Mouse (Mus musculus) kidney, adult 2 months (tissue): ENCODE results near the gene Cdc42ep4. TPM values are rescaled to one million over a fixed set of nuclear protein-coding genes. Genes with fewer than 3 reads are reported as not detected.

Experiments used
- DNase-seq: peaks from one replicate; pipeline ENCODE4 v3.0.0; 2021
- H3K27ac ChIP-seq: fragments of 200-500 bp; 2 replicates; pipeline ENCODE4 v1.5.1; 2012; ENCODE audit warnings: low read depth, low read length, control low read depth, inconsistent platforms; ENCODE audit not compliant: insufficient read depth
- H3K27me3 ChIP-seq: fragments of 200-500 bp; replicated peaks from 2 replicates; pipeline ENCODE4 v1.6.1; 2012; ENCODE audit warnings: mild to moderate bottlenecking, moderate library complexity, low read length, inconsistent platforms; ENCODE audit not compliant: control insufficient read depth, insufficient read depth
- H3K36me3 ChIP-seq: fragments of 200-500 bp; 2 replicates; pipeline ENCODE4 v1.6.1; 2012; ENCODE audit warnings: mild to moderate bottlenecking, moderate library complexity, low read length, inconsistent platforms; ENCODE audit not compliant: control insufficient read depth, insufficient read depth
- H3K4me1 ChIP-seq: fragments of 200-500 bp; 2 replicates; pipeline ENCODE4 v1.6.1; 2011; ENCODE audit warnings: low read length; ENCODE audit not compliant: control insufficient read depth, insufficient read depth
- H3K4me3 ChIP-seq: fragments of 200-500 bp; 2 replicates; pipeline ENCODE4 v1.5.1; 2011; ENCODE audit warnings: mild to moderate bottlenecking, low read depth, low read length, control low read depth; ENCODE audit not compliant: insufficient read depth
- CTCF ChIP-seq: fragments of 200-500 bp; conservative IDR thresholded peaks from 2 replicates; pipeline ENCODE4 v1.5.1; 2011; ENCODE audit warnings: low read depth, mild to moderate bottlenecking, control low read depth, low read length, moderate library complexity, mixed read lengths; ENCODE audit not compliant: insufficient read depth, insufficient read length
- POLR2A ChIP-seq: fragments of 200-500 bp; IDR thresholded peaks from one replicate; pipeline ENCODE4 v1.6.1; 2011; ENCODE audit warnings: low read depth, low read length, control low read depth
- WGBS: fragments of 180-500 bp; shearing (Covaris S2); methylation state at CpG from one replicate; pipeline ENCODE4 v1.1.7; 2018; 5-methylcytosine and 5-hydroxymethylcytosine counted together
- polyA plus RNA-seq: library from polyadenylated mRNA; depleted of rRNA; stranded (reverse); fragments of >200 nt; gene quantifications from 2 replicates; pipeline ENCODE4 v1.2.3, GENCODE M21; 2012

The Cdc42ep4 gene
- polyA plus RNA-seq, 1 experiment = 18.0 TPM

DNA sequence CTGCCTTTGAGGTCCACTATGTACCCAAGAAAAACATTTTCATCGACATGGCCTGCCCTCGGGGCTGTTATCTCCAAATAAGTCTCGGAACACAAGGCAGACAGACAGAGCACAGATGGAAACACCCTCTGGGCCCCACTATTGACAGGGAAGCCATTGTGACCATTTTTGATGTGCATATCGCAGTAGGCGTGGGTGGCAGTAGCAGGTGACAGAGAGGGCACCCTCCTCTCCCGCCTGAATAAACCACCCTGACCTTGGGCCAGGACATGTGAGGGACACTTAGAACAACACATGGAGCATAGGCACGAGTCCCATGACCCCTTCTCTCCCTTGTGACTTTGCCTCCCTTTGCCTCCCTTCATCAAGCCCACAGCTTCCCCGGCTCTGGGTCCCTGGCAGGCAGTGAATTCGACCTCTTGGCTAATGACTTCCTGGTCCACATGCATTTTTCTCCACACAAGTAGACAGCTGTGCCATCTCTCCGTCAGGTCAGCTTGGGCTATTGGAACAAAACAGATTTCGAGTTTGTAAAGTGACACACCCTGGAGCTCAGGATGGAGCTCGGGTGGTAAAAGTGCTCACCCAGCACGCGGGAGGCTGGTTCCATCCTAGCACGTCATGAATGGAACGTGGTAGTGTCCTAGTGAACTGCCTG is 33.8 kb downstream of the Cdc42ep4 start:
- DNase-seq = no peak
- no peak for TF ChIP-seq POLR2A
- no peak for TF ChIP-seq CTCF
- H3K27me3 ChIP-seq = no peaks in the 10 kb centered on the region
- H3K36me3 ChIP-seq = no peaks in the 10 kb centered on the region
- 0 out of 2 replicates have a peak overlapping the region, but pooled peaks have one; percentile 3 for H3K27ac ChIP-seq
- H3K4me3 ChIP-seq = no peak overlapping the region
- WGBS = 54% methylated on average over 16 of the region's 16 CpGs
- peaks cover 6% of the 10 kb centered on the region; the same call in 1 of the 2 replicates for H3K4me1 ChIP-seq

DNA sequence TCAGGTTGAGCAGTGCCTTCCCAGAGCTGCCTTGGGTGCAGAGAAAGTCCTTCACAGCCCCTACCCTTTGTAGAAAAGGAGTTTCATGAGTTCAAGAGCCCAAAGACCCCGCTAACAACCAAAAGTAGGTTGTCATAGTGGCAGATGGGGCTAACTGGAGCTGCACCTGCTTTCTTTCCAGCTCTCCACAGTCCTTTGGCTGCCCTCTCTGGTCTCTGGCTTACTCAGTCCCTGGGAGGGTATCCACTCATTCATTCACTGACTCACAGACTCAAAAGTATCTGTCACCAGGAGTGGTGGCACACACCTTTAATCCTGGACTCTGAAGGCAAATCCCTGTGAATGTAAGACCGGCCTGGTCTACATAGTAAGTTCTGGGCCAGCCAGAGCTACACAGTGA is 35.5 kb downstream of the Cdc42ep4 start:
- Histone ChIP-seq H3K27me3 (no peaks in the 10 kb centered on the region), H3K4me1 (peaks cover 4% of the 10 kb centered on the region; the same call in 1 of the 2 replicates), H3K4me3 (no peak overlapping the region), H3K36me3 (no peaks in the 10 kb centered on the region), H3K27ac (no peak overlapping the region)
- DNase-seq = no peak
- WGBS = 91% methylated on average over 2 of the region's 2 CpGs
- no peak for TF ChIP-seq CTCF
- no peak for TF ChIP-seq POLR2A

DNA sequence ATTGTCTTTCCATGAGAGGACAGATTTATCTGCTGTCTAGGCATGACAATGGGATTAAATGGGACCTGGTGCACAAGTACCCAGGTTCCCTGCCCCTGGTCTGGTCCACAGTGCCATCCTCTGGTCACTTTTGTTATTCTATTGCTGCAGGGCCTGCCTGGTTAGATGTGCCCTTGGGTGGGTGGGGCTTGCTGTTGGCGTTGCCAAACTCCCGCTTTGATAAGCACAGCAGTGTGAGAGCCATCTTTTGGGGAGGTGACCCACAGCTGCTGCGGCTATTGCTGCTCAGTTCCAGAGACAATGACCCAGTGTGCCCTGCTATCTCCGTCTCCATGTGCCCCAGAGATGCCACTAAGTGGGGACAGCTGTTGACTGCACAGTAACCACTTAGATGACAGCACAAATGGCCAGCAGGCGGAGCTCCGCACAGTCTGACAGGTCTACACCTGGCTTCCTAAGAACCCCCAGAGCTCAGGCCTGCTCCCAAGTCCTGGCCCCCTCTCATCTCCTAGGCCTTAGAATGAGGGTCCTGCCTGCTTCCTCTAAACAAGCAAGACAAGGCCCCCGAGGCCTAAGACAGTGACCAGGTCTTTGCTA is 36.5 kb downstream of the Cdc42ep4 start:
- DNase-seq = no peak
- Histone ChIP-seq H3K27me3 (no peaks in the 10 kb centered on the region), H3K4me3 (no peak overlapping the region), H3K36me3 (no peaks in the 10 kb centered on the region), H3K4me1 (peaks cover 4% of the 10 kb centered on the region; the same call in 1 of the 2 replicates), H3K27ac (no peak overlapping the region)
- 85% methylated on average over 7 of the region's 7 CpGs for WGBS
- TF ChIP-seq CTCF (peak; percentile 48; the same call in 1 of the 2 replicates), POLR2A (no peak)

DNA sequence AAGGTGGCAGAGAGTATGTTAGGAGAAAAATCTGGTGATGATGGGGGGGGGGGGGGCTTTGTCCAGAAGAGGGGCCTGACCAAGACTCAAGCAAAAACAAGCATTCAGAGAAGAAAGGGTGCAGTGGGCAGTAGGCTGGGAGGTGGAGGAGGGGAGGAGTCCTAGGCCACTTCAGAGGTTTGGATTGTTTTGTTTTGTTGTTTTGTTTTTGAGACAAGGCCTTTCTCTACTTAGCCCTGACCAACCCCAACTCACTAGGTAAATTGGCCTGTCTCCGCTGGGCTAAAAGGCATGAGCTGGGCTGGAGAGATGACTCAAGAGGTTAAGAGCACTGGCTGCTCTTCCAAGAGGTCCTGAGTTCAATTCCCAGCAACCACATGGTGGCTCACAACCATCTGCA is 40.6 kb downstream of the Cdc42ep4 start:
- Histone ChIP-seq H3K4me1 (0 out of 2 replicates have a peak, but pooled peaks cover 4% of the 10 kb centered on the region), H3K4me3 (no peak overlapping the region), H3K27me3 (no peaks in the 10 kb centered on the region), H3K27ac (no peak overlapping the region), H3K36me3 (no peaks in the 10 kb centered on the region)
- no peak for DNase-seq
- WGBS = 95% methylated on average over 1 of the region's 1 CpGs
- no peak for TF ChIP-seq CTCF
- no peak for TF ChIP-seq POLR2A

DNA sequence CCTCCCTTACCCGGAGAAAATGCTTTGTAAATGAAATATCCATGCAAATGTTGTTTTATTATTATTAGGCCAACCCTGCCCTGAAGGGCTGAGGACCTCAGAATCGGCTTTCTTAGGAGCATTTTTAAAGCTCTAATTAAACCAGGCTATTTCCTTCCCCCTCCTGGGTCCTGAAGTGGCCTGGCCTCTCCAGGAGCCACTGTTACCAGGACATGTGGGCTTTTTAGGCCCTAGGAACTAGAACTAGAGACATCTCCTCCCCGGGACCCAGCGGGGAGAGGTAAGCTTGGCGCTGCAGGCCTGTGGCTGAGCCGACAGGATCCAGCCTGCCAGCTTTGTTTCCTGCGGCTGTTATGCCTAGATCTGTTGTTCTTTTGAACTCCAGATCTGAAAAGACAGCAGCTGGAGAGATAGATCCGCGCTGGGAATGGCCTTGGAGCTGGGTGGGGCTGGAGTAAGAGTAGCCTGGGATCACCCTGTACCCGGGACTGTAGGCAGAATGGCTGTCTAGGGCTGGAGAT is 41.4 kb downstream of the Cdc42ep4 start:
- no peaks in the 10 kb centered on the region for H3K36me3 ChIP-seq
- H3K4me1 ChIP-seq = 0 out of 2 replicates have a peak, but pooled peaks cover 4% of the 10 kb centered on the region
- no peak overlapping the region for H3K4me3 ChIP-seq
- WGBS = 21% methylated on average over 10 of the region's 10 CpGs
- H3K27me3 ChIP-seq = no peaks in the 10 kb centered on the region
- no peak for TF ChIP-seq CTCF
- no peak for TF ChIP-seq POLR2A
- DNase-seq = peak; percentile 41
- peak overlapping the region; percentile 66 for H3K27ac ChIP-seq

DNA sequence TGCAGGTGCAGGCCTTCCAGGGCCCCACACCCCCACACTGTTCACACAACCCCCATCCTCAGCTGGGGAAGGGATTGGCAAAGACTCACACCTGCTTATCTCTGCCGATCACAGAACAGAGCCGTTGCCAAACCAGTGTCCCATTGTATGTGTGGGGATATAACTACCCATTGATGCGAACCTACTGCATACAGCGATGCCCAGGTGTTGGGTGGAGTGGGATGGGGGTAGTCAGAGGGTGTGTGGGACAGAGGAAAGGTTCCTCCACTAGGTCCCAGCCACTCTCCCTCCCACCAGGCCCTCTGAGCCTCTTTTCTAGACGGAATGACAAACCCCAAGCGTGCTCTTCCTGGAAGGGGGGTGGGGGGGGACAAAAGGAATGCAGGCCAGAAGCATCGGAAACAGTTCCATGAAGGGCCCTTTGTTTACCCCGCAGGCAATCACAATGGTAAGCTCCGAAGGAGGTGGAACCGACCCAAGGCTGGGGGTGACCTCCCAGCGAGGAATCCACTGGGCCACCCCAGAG is 41.9 kb downstream of the Cdc42ep4 start, which contains the start of gene Cpsf4l:
Gene Cpsf4l (minus strand): TSS at position 287 of the 526 bp plus-strand sequence.
- DNase-seq = no peak
- 0 out of 2 replicates have a peak, but pooled peaks cover 4% of the 10 kb centered on the region for H3K4me1 ChIP-seq
- H3K27ac ChIP-seq = peak within 1 kb of the TSS; percentile 66
- H3K4me3 ChIP-seq = no peak within 1 kb of the TSS
- H3K27me3 ChIP-seq = no peaks in the 10 kb centered on the region
- no peaks in the 10 kb centered on the region for H3K36me3 ChIP-seq
- WGBS = 27% methylated on average over 11 of the region's 11 CpGs
- no peak for TF ChIP-seq POLR2A
- TF ChIP-seq CTCF = no peak

DNA sequence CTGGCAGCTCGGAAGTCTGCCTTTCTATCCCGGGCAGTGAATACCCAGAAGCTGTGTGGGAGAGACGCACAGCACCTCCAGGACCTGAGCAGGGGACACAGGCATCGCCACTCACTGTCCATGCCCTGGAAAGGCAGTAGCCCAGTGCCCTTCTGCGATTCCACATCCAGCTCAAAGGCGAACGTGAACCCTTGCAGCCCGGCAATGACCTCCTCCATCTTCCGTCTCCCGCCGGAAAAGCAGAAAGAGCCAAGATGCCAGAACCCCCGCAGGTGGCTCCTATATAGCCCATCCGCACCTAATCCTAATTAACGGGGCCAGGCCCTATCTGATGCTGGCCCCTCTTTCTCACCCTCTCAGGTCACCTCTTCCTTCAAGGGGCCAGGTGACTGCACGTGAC is 42.4 kb downstream of the Cdc42ep4 start:
- no peaks in the 10 kb centered on the region for H3K36me3 ChIP-seq
- TF ChIP-seq POLR2A (no peak), CTCF (no peak)
- H3K27ac ChIP-seq = no peak overlapping the region
- H3K4me3 ChIP-seq = no peak overlapping the region
- DNase-seq = no peak
- no peaks in the 10 kb centered on the region for H3K27me3 ChIP-seq
- 71% methylated on average over 15 of the region's 15 CpGs for WGBS
- H3K4me1 ChIP-seq = 0 out of 2 replicates have a peak, but pooled peaks cover 4% of the 10 kb centered on the region
